Mouse (Mus musculus) embryo, embryonic 11 days (tissue): ENCODE results near the gene Gid4.
"Not testable (repeated sequence)": the region's sequence is repeated elsewhere in the genome, so short reads cannot be mapped to it uniquely, and the experiment has no call there.

ENCODE experiments used
- DNase-seq: peaks from one replicate; pipeline ENCODE4 v3.0.0-alpha.2; 2015

Gid4 gene

DNA sequence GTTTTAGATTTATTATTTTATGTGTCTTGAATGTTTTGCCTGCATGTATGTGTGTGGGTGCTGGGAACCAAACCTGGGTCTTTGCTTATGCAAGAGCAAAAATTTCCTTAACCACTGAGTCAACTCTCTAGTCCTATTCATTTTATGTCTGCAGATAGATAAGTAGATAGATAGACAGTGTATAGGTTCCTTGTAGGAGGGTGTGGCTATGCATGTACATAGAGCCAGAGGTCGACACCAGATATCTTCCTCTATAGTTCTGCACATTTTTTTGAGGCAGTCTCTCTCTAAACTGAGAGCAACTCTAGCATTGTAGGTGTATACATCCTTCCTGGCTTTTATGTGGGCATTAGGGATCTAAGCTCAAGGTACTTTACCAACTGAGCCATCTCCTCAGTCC, 18.2 kb downstream of the Gid4 start:
- no peak for DNase-seq

DNA sequence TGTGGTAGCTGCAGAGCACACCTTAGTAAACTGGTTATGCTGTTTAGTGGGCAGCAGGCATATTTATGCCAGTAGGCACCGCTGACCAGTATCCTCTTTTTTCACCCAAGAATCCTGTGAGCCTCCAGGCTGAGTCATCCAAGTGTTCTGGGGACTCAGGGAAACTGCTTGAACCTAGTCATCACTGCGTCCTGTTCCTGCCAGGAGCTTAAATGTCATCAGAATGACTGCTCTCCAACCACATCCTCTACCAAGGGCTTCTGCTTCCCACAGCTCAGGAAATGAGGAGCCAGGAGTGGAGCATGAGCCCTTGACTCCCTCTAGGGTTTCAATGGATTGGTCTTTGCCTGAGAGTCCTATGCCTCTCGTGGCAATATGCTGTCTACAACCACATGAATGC, 19.7 kb downstream of the Gid4 start:
- DNase-seq: no peak

DNA sequence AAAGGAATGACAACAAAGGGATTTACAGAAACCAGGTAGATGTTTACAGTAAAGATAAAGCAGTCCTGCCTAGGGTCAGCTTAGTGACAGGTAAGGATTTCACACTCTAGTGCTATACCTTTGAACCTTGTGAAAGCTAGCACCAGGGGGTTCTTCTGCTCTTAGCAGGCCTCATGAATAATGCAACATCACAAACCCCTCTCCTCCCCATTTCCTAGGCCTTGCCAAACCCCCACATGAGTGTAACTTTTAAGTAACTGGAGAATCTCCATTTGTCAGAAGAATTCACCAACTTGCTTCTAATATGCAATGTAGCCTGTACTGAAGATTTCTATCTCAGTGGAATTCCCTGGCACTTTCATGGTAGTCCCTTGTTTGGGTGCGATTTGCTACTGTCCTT, 22.7 kb downstream of the Gid4 start:
- not testable (repeated sequence) for DNase-seq

DNA sequence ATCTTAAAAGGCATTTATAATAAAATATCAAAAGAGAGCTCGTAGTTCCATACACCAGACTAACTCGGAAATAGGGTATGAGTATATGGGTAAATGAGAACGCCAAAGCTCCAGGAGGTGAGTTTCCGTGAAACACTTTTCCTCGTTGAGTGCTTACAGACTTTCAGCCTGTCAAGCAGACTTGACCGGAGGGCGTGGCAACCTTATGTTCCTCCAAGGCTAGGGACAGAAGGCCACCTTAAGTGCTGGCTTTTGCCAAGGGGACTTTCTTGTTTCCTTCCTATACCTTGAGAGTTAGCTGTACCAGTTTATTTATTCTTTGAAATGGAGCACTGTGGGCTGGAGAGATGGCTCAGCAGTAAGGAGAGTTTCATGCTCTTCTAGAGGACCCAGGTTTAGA, 23.2 kb downstream of the Gid4 start:
- no peak for DNase-seq

GRCm38 (mm10) chr11:60442896-60443295, 26.0 kb downstream of the Gid4 start:
- DNase-seq: no peak

GRCm38 (mm10) chr11:60444007-60444406, 27.1 kb downstream of the Gid4 start:
- no peak for DNase-seq

DNA sequence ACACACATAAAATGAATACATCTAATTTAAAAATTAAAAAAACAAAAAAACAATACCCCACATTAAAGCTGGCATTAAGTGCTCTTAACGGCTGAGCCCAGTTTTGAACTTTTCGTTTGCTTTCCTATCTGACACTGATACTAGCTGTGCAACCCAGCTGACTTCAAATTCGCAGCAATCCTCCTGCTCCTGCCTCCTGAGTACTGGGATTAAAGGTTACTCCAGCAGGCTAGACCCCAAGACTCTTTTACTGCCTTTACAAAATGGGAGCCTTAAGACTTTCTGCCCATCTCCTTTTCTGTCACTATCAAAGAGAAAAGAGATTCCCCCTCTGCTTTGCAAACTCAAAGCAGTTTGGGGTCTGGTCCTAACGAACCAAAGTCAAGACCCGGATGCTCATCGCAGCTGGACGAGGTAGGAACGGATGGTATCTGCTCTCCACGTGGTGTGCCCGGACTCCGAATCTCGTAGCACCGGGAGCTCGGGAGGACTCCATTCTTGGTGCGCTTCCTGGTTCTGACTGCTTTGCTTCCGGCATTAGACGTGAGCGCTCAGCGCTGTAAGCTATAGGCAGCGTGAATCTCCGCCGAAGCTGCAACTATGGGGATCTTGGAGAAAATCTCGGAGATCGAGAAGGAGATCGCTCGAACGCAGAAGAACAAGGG, 37.3 kb downstream of the Gid4 start, which contains the start of gene Drg2:
Gene Drg2, plus strand, starts transcription at position 512 of the 665 bp plus-strand sequence.
- DNase-seq: peak; percentile 94

GRCm38 (mm10) chr11:60454745-60455087, 37.8 kb downstream of the Gid4 start:
- peak; percentile 12 for DNase-seq

DNA sequence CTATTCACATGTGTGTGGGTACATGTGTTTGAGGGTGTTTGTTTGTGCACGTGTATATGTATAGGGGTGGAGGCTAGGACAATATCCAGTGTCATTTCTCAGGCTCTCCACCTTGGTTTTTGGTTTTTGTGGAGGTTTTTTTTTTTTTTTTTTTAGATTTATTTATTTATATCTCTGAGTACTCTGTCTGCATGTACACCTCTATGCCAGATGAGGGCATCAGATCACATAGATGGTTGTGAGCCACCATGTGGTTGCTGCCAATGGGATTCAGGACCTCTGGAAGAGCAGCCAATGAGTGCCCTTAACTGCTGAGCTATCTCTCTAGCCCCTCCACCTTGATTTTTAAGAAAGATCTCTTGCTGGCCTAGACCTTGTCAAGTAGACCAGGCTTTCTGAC, 41.0 kb downstream of the Gid4 start:
- DNase-seq: peak; percentile 23

GRCm38 (mm10) chr11:60465943-60466380, 49.0 kb downstream of the Gid4 start:
- DNase-seq: peak; percentile 47

DNA sequence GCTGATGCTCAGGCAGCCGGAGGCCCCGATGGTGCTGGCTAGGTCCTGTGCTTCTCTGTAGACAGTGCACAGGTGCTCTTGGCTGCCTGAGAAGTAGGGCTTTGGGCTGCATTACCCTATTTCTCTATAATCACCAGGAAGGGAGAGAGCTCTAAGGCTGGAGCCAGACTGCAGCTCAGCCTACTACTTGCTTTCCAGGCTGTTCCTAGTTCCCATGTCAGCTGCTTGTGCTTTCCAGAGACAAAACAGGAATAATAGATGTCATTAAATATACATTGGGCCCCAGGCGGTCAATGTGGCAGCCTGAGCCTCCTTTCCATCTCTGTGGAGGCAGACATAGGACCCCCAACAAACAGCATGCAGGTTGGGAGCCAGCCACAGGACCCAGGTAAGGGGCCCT, 52.1 kb downstream of the Gid4 start, which contains the start of gene Myo15:
Gene Myo15, plus strand, starts transcription at position 301 of the 400 bp plus-strand sequence.
- no peak for DNase-seq

DNA sequence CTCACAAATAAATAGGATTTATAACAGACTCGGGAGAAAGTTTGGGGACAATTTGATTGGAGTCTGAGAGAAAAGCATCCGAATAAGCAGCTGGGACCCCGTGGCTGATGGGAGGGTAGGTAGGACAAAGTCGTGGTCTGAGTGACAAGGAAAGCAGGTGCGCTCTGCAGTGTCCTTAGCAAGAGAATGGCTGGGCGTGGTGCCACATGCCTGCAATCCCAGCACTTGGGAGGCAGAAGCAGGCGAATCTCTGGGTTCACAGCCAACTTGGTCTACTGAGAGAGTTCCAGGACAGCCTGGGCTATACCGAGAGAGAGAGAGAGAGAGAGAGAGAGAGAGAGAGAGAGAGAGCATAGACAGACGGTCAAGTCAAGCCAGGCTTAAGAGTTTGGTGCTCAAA, 53.8 kb downstream of the Gid4 start:
- DNase-seq: no peak

- no peak for DNase-seq
Measured at GRCm38 (mm10) chr11:60474534-60474933, 57.6 kb downstream of the Gid4 start.

DNA sequence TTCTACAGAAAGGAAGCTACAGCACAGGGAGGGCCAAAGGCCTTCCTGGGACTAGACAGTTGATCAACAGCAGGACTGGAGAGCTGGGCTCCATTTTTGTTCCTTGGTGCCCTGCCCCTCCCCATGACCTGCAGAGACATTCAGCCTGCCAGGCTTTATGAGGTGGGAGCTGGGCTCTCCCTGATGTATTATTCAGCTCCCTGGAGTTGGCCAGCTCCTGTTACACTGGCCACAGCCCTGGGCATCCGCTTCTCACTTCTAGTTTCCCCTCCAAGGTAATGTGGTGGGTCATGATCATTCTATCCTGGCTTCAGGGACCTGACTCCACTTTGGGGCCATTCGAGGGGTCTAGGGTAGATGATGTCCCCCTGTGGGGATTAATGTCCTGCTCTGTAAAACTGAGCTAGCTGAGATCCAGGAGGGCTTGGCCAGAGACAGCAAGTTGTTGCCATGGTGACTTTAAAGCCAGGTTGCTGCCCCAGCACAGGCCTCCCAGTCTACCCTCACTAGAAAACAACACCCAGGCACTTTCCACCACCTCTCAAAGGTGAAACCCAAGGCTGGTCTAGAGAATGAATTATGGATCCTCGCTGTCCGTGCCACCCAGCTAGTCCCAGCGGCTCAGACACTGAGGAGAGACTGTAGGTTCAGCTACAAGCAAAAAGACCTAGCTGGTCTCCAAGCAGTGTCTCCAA, 58.9 kb downstream of the Gid4 start:
- DNase-seq: no peak

GRCm38 (mm10) chr11:60478121-60478520, 61.2 kb downstream of the Gid4 start:
- peak; percentile 29 for DNase-seq

DNA sequence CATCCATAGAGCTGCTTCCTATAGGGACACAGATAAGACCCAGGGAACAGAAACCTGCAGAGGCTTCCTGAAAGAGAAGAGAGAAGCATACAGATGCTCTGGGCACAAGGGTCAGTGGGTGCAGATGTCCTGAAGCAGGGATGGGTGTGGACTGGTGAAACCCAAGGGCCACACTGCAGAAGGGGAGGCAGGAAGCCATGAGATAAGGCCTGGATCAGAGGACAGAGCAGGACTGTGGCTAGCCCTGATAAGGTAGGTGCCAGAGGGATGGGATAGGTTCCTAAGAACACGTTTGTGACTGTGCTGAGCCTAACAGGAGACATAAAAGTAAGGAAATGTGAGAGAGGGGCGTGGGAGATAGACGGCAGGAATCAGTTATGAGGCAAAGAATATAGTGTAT, 69.3 kb downstream of the Gid4 start:
- DNase-seq: no peak

- no peak for DNase-seq
Measured at GRCm38 (mm10) chr11:60492726-60493125, 75.8 kb downstream of the Gid4 start.

DNA sequence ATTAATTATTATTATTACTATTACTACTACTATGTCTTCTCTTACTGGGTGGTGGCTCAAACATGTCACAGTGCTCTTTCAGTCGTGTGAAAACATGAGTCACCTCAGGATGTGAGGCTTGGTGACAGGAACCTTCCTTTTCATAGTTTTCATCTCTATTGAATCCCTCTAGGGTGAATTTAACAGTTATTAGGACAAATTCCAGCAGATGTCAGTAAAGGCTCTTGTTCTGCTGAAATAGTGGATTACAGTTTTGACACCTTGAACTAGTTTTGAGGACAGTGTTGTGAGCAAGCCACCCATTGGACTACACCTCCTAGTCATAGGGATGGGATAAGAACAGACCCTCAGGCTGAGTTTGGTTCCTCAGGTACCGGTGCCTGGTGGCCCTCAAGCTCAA, 78.7 kb downstream of the Gid4 start:
- no peak for DNase-seq
